Mouse (Mus musculus) bone marrow macrophage, adult 2 months (primary cell): ENCODE data around the gene Arid3b. TPM values are rescaled to one million over a fixed set of nuclear protein-coding genes. Genes with fewer than 3 reads are reported as not detected.

Experiments
- H3K27ac ChIP-seq: 2 replicates; pipeline ENCODE4 v1.5.1; 2012; ENCODE audit warnings: low read depth, low read length; ENCODE audit not compliant: insufficient read depth
- H3K4me1 ChIP-seq: 2 replicates; pipeline ENCODE4 v1.6.1; 2012; ENCODE audit warnings: low read length; ENCODE audit not compliant: control insufficient read depth, insufficient read depth
- H3K4me3 ChIP-seq: 2 replicates; pipeline ENCODE4 v1.5.1; 2012; ENCODE audit warnings: mild to moderate bottlenecking, low read length, moderate library complexity; ENCODE audit not compliant: insufficient read depth
- CTCF ChIP-seq: IDR thresholded peaks from 2 replicates; pipeline ENCODE4 v1.5.1; 2012; ENCODE audit warnings: low read depth, mild to moderate bottlenecking, low read length, moderate library complexity
- POLR2A ChIP-seq: IDR thresholded peaks from 2 replicates; pipeline ENCODE4 v1.6.1; 2012; ENCODE audit warnings: mild to moderate bottlenecking, low read depth, low read length, borderline replicate concordance
- polyA plus RNA-seq: library from polyadenylated mRNA; stranded (reverse); fragments of >200 nt; gene quantifications from 2 replicates; pipeline ENCODE4 v1.2.4, GENCODE M21; 2012; ENCODE audit not compliant: missing spikeins, insufficient read depth, insufficient read length

The Arid3b gene
- polyA plus RNA-seq, 1 experiment, result 16.0 TPM

- TF ChIP-seq CTCF, result no peak
- no peak for TF ChIP-seq POLR2A
- no peak overlapping the region for H3K4me3 ChIP-seq
- no peak overlapping the region for H3K27ac ChIP-seq
- no peaks in the 10 kb centered on the region for H3K4me1 ChIP-seq
Observed at GRCm38 (mm10) chr9:57789733-57790132, 46.9 kb downstream of the Arid3b start.

- H3K4me1 ChIP-seq, result no peaks in the 10 kb centered on the region
- H3K4me3 ChIP-seq, result no peak overlapping the region
- no peak for TF ChIP-seq CTCF
- TF ChIP-seq POLR2A, result no peak
- no peak overlapping the region for H3K27ac ChIP-seq
Observed at GRCm38 (mm10) chr9:57782656-57783055, 53.9 kb downstream of the Arid3b start.

GRCm38 (mm10) chr9:57775736-57776135 lies 60.9 kb downstream of the Arid3b start:
- no peaks in the 10 kb centered on the region for H3K4me1 ChIP-seq
- no peak overlapping the region for H3K27ac ChIP-seq
- no peak for TF ChIP-seq POLR2A
- no peak for TF ChIP-seq CTCF
- no peak overlapping the region for H3K4me3 ChIP-seq

GRCm38 (mm10) chr9:57775026-57775425 lies 61.6 kb downstream of the Arid3b start:
- Histone ChIP-seq H3K4me3 (no peak overlapping the region), H3K27ac (no peak overlapping the region), H3K4me1 (no peaks in the 10 kb centered on the region)
- TF ChIP-seq POLR2A (no peak), CTCF (no peak)

- H3K27ac ChIP-seq, result no peak overlapping the region
- H3K4me3 ChIP-seq, result no peak overlapping the region
- H3K4me1 ChIP-seq, result no peaks in the 10 kb centered on the region; the same call in 1 of the 2 replicates
- TF ChIP-seq CTCF, result no peak
- no peak for TF ChIP-seq POLR2A
Observed at GRCm38 (mm10) chr9:57774168-57774567, 62.4 kb downstream of the Arid3b start.

- TF ChIP-seq CTCF, result no peak
- no peak for TF ChIP-seq POLR2A
- H3K4me1 ChIP-seq, result no peaks in the 10 kb centered on the region; the same call in 1 of the 2 replicates
- H3K27ac ChIP-seq, result no peak overlapping the region
- H3K4me3 ChIP-seq, result no peak overlapping the region
Observed at GRCm38 (mm10) chr9:57773754-57774153, 62.8 kb downstream of the Arid3b start.

- Histone ChIP-seq H3K4me1 (no peaks in the 10 kb centered on the region; the same call in 1 of the 2 replicates), H3K27ac (no peak overlapping the region), H3K4me3 (no peak overlapping the region)
- TF ChIP-seq POLR2A, result no peak
- TF ChIP-seq CTCF, result no peak
Observed at GRCm38 (mm10) chr9:57770836-57771235, 65.8 kb downstream of the Arid3b start.

GRCm38 (mm10) chr9:57770214-57770613 lies 66.4 kb downstream of the Arid3b start:
- no peak for TF ChIP-seq POLR2A
- TF ChIP-seq CTCF, result no peak
- no peaks in the 10 kb centered on the region; the same call in 1 of the 2 replicates for H3K4me1 ChIP-seq
- H3K27ac ChIP-seq, result no peak overlapping the region

GRCm38 (mm10) chr9:57769539-57770069 lies 67.0 kb downstream of the Arid3b start:
- H3K27ac ChIP-seq, result no peak overlapping the region
- H3K4me1 ChIP-seq, result no peaks in the 10 kb centered on the region; the same call in 1 of the 2 replicates
- no peak for TF ChIP-seq CTCF
- no peak for TF ChIP-seq POLR2A
- no peak overlapping the region for H3K4me3 ChIP-seq

More at GRCm38 (mm10) chr9:57770214-57770613, 66.4 kb downstream of the Arid3b start:
- no peak overlapping the region for H3K4me3 ChIP-seq

- H3K27ac ChIP-seq, result no peak overlapping the region
- no peak overlapping the region for H3K4me3 ChIP-seq
- peaks cover 16% of the 10 kb centered on the region for H3K4me1 ChIP-seq
- no peak for TF ChIP-seq CTCF
- no peak for TF ChIP-seq POLR2A
Observed at GRCm38 (mm10) chr9:57767231-57767630, 69.4 kb downstream of the Arid3b start.

- Histone ChIP-seq H3K27ac (no peak overlapping the region), H3K4me1 (peaks cover 21% of the 10 kb centered on the region), H3K4me3 (no peak overlapping the region)
- TF ChIP-seq CTCF (no peak), POLR2A (no peak)
Observed at GRCm38 (mm10) chr9:57766431-57766830, 70.2 kb downstream of the Arid3b start.
